Mouse (Mus musculus) testis, postnatal 14 days (tissue): ENCODE data around the gene Rabl3.

Experiments used
- DNase-seq: peaks from one replicate; pipeline ENCODE4 v3.0.0; 2021; ENCODE audit warnings: low spot score

Gene Rabl3

GRCm38 (mm10) chr16:37598463-37598862, 58.8 kb downstream of the Rabl3 start:
- DNase-seq, result no peak

GRCm38 (mm10) chr16:37599326-37599725, 59.6 kb downstream of the Rabl3 start:
- DNase-seq, result no peak

GRCm38 (mm10) chr16:37603431-37603830, 63.7 kb downstream of the Rabl3 start:
- DNase-seq, result no peak

GRCm38 (mm10) chr16:37604243-37604642, 64.6 kb downstream of the Rabl3 start:
- no peak for DNase-seq

- no peak for DNase-seq
Measured at GRCm38 (mm10) chr16:37610333-37610732, 70.6 kb downstream of the Rabl3 start.

- DNase-seq, result no peak
Measured at GRCm38 (mm10) chr16:37611072-37611471, 71.4 kb downstream of the Rabl3 start.

GRCm38 (mm10) chr16:37612013-37612412, 72.3 kb downstream of the Rabl3 start:
- DNase-seq, result no peak

- DNase-seq, result no peak
Measured at GRCm38 (mm10) chr16:37614540-37614939, 74.9 kb downstream of the Rabl3 start.

GRCm38 (mm10) chr16:37615429-37615828, 75.7 kb downstream of the Rabl3 start:
- no peak for DNase-seq

GRCm38 (mm10) chr16:37616104-37616503, 76.4 kb downstream of the Rabl3 start:
- no peak for DNase-seq

GRCm38 (mm10) chr16:37617695-37618094, 78.0 kb downstream of the Rabl3 start:
- DNase-seq, result no peak
